Mouse (Mus musculus) cerebellum, adult 9-10 months (tissue): ENCODE measurements around the gene Pole2.

Experiments used
- DNase-seq: peaks from one replicate; pipeline ENCODE4 v3.0.0; 2022

The Pole2 gene

DNA sequence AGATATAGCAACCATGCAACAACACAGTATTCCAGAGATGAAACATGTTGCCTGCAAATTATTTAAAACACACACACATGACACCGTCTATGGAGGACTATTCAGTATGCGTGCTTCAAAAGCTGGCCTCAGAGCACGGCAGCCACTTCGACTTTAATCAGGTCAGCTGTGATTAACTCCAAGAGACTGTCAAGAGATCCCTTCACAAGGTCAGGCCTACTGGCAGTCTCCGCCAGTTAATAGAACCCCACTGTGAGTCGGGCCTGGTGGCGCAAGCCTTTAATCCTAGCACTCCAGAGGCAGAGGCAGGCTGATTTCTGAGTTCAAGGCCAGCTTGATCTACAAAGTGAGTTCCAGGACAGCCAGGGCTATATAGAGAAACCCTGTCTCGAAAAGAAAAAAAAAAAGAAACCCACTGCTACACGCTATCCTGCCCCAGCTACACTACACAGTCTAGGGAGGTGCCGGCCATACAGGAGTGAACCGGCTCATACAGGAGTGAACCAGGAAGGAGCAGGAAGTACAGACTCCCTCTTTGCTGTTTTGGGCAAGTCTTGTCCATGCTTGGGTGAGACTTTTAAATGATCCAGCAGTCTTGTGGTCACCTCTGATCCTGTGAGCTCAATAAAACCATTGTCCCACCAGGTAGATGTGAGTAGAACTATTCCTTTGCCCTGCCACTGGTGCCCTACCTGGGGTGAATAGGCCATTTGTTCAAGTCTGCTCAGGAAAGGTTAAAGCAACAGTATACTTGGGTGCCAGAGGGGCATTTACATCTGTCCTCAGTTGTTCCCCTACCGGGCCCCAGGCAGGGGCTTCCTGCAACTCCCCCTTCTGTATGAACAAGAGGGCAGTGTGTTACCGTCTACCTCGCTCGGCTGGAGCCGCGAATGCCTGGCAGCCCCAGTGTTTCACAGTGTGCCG lies 17.7 kb downstream of the Pole2 start:
- DNase-seq = no peak

- DNase-seq = no peak
Observed at GRCm38 (mm10) chr12:69208520-69208919, 19.5 kb downstream of the Pole2 start.

DNA sequence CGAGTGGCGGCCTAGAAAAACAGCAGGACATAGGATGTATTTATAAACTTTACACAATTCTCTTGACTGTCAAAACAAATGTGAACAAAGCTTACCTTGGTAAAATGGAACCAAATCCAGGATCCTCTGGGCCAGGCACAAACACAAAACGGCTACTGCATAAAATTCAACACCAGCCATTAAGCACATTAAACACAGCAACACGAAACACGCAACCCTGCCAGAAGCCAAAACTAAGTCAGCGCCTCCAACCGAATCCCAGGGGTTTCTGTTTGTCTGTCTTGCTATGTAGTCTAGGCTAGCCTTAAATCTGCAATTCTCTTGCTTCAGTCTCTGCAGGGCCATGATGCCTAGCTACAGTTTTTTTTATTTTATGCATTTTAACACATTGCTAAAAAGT lies 20.1 kb downstream of the Pole2 start:
- DNase-seq = no peak

DNA sequence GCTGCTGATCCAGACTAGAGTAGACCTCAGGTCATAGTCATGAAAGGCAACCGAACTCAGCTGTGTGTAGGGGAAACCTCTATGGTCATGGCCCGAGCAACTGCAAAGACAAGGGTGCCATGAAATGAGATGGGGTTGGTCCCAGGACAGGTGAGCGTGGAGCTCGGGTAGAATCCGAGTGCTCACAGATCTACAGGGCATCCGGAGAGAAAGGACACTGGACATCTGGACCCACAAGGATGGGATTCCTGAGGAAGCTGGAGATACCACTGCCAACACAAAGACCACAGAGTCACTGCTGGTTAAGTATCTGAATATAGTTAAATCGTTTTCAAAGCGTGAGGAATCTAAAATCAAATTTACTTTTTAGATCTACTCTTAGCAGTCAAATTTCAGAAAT lies 20.6 kb downstream of the Pole2 start:
- DNase-seq = no peak

DNA sequence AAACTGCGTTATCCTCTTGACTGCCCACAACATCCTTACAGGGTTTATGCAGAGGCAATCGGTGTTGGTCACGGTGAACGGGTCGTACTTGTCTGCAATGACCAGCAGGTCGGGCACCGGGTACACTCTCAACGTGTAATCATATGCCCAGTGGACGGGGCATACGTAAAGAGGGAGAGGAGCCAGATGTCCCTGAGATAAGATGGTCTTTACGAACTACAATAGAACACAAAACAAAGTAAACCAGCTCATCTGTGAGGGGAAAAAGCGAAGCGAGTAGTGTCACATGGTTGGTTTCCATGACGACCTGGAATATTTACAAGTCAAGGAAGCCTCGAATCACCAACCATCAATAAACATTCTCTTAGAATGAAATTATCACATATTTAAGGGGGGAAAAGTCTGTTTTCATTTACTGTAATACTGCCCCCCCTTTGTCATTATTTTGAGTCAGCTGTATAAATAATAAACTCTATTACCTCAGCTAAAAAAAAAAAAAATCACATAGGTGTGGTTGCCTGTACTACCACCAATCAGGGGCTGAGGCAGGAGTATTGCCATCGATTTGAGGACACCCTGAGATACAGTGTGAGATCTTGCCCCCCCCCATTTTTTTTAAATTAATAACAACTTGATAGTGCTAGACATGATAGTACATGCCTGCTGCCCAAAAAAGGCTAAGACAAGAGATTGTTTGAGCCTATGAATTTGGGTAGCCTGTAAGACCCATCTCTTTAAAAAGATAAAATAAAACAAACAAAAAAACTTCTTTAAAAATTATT lies 23.8 kb downstream of the Pole2 start, which contains the start of gene Gm49384:
Gene Gm49384 (minus strand): TSS at position 216 of the 782 bp plus-strand sequence.
- DNase-seq = no peak

DNA sequence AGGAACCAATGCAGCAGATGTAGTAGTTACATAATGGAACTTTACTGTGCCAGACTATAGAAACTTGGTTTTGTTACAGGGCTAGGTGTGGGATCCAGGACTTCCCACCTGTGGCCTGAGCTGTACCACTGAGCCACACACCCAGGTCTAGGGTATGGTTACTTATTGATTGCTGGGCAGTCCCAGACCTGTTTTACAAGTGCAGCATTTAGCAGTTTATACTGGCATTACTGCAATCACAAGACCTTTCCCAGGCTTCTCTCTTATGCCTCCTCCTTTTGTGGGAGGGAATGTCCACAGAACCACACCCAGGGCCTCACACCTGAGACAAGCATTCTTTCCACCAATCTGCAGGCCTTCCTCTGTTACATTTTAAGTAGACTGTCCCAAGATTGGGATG lies 29.0 kb downstream of the Pole2 start:
- no peak for DNase-seq

DNA sequence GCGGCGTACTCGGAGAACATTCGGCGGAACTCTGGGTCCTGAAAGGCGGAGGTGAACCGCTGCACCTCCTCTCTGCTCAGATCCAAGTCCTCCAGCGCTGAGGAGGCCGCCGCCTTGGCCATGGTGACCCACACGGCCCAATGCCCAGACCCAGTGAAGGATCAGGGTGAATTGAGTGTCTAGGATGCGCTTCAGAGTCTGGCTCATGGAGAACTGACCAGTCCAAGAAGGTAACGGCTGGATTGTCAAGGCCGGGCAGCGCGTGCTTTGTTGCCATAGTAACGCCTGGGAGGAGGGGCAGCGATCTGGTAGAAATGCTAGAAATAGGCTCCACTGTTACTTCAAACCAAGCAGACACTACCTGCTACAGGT lies 29.8 kb downstream of the Pole2 start, which contains the start of gene Dnaaf2:
Gene Dnaaf2 (minus strand): TSS at position 266 of the 372 bp plus-strand sequence.
- DNase-seq = peak; percentile 69

DNA sequence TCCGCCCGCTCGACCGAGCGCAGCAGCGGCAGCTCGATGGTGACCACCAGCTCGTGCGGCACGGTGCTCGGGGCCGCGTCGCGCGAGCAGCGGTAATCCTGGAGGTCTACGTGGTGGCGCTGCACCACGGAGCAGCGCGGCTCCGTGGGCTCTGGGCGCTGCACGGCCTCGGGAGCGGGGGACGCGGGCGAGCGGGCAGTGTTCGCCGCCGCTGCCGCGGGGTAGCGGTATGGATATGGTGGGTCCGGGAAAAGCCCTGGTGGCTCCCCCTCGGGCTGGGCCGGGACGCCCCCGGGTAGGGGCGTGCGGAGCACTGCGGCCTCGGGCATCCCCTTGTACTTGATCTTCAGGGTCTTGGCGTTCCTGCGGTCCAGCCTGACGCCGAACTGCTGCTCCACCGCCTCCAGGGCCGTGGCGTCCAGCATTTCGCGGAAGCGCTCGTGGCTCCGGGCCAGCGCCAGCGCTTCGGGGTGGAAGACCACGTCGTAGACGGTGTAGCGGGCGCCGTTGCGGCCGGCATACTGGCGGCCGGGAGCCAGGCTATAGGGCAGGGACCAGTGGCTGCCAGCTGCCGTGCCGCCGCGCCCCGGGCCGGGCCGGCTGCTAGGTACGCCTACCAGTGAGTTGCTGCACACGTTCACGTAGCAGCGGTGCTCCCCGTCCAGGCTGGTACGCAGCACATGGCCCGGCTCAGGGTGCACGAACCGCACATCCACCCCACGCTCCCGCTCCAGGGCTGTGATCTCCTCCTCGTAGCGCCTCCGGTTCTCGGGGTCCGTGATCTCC lies 30.4 kb downstream of the Pole2 start:
- DNase-seq = peak; percentile 46

DNA sequence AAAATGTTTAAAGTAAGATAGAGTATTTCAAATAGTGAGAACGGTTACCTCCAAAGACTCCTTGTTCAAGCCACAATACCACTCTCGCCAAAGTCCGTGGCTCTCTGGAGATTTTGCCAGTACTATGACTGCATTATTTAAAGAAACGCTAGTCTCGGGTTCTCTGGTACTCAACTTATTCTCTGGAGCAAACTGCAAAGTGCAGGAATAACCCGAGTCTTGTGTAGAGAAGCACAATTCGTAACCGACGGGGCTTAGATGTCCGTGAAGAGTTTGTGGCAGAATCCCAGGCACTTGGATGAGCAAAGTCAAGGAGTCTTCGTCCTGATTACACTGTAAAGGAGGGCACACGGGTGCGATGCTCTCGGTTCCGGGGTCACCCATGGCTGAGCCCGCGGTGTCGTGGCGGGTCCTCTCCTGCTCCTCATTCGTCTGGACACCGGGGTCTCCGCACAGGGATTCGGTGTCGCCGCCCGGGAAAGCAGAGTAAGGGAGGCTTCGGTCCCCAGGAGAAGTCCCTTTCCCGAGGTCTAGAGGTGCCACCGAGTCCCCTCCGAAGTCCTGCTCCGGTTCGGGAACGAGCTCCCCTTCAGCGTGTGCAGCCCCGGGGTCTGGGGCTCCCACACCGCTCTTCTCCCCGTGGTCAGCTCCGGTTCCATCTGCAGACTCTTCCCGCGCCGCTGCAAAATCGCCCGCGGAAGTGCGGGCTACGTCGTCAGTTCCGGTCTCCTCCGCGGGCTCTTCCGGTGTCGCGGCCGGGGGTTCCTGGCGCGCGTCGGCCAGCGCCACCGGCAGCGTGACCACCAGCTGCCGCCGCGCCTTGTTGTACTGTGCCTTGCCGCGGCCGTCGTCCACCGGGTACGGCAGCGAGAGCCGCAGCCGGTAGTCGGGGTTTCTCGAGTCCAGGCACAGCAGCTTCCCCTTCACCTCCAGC lies 31.3 kb downstream of the Pole2 start, which contains the start of gene Gm49383:
Gene Gm49383 (minus strand): TSS at position 661 of the 934 bp plus-strand sequence.
- peak; percentile 60 for DNase-seq

- DNase-seq = no peak
Observed at GRCm38 (mm10) chr12:69192637-69193036, 35.4 kb downstream of the Pole2 start.

DNA sequence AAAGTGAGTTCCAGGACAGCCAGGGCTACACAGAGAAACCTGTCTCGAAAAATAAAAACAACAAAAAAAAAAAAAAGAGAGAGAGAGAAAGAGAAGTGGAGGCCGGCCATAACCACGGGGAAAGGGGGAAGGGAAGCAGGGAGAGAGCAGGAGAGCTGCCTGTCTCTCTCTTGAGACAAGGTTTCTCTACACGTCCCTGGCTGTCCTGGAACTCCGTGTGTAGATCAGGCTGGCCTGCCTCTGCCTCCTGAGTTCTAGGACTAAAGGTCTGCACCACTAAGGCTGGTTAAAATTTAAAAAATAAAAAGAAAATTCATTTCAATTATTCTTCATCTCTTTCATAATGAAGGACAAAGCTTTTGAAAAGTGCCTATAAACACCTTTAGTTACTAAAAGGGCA lies 36.6 kb downstream of the Pole2 start:
- DNase-seq = no peak

DNA sequence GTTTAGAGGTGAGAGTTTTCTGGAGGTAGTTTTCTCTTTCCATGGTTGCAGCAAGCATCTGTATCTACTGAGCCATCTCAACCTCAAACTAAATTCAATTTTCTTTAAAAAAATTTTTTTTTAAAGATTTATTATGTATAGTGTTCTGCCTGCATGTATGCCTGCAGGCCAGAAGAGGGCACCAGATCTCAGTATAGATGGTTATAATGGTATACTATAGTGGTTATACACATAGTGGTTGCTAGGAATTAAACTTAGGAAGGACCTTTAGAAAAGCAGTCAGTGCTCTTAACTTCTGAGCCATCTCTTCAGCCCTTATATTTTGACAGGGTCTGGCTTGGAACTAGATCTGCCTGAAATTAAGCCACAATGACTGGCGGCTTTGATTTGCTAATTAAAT lies 37.5 kb downstream of the Pole2 start:
- DNase-seq = no peak

- no peak for DNase-seq
Observed at GRCm38 (mm10) chr12:69190074-69190473, 37.9 kb downstream of the Pole2 start.

- DNase-seq = no peak
Observed at GRCm38 (mm10) chr12:69186811-69187471, 41.1 kb downstream of the Pole2 start.

DNA sequence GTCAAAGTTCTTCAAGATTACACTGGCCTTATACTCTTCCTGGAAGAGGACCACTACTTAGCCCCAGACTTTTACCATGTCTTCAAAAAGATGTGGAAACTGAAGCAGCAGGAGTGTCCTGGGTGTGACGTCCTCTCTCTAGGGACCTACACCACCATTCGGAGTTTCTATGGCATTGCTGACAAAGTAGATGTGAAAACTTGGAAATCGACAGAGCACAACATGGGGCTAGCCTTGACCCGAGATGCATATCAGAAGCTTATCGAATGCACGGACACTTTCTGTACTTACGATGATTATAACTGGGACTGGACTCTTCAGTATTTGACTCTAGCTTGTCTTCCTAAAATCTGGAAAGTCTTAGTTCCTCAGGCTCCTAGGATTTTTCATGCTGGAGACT lies 42.6 kb downstream of the Pole2 start:
- DNase-seq = no peak

- DNase-seq = peak; percentile 49
Observed at GRCm38 (mm10) chr12:69184342-69185295, 43.4 kb downstream of the Pole2 start.

- DNase-seq = peak; percentile 97
Observed at GRCm38 (mm10) chr12:69183583-69184308, 44.2 kb downstream of the Pole2 start, which contains the start of the genes Rpl36al and Mgat2. Gene Rpl36al (minus strand): TSS chr12:69184083. Gene Mgat2 (plus strand): TSS chr12:69184157.

GRCm38 (mm10) chr12:69181800-69182199 lies 46.2 kb downstream of the Pole2 start:
- no peak for DNase-seq

DNA sequence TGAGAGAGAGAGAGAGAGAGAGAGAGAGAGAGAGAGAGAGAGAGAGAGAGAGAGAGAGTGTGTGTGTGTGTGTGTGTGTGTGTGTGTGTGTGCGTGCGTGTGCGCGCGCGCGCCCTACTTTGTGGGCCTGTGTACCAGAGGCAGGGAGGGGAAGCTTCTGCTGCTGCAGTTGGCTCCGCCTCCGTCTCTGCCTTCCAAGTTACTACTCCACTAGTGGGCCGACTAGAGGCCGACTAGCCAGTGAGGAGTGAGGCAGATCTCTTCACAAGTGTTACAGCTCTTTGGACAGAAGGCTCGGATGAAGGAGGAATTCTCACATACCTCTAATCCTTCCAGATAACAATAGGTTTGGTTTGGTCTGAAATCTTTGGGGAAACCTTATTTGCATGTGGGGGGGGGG lies 48.6 kb downstream of the Pole2 start:
- DNase-seq = no peak
